Mouse (Mus musculus) liver, adult 2 months (tissue): ENCODE data around the gene Ptprm.

ENCODE experiments used
- CTCF ChIP-seq: fragments of 200-500 bp; IDR thresholded peaks from 2 replicates; pipeline ENCODE4 v1.5.1; 2011; ENCODE audit warnings: low read depth, low read length, control low read depth
- POLR2A ChIP-seq: fragments of 200-500 bp; IDR thresholded peaks from 2 replicates; pipeline ENCODE4 v1.6.1; 2011; ENCODE audit warnings: low read length, control low read depth; ENCODE audit not compliant: insufficient read depth; ENCODE audit errors: extremely low read depth

DNA sequence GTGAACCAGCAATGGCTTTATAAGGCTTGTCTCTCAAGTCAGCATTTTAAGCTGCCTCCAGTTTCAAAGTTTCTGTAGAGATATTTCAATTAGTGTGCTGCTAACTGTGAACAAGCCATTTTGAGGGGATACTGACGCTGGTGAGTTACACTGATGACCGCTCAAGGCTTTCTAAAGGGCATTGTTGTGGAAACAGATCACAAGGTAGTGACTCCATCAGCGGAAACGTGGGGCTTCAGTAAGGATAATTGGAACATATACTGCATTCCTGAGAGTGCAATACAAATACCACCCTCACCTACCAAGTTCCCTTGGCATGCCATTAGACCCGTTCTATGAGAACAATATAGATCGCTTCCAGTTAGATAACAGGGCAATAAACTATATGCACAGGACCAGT is 393.7 kb downstream of the Ptprm start:
- TF ChIP-seq POLR2A (no peak), CTCF (no peak)
